Mouse (Mus musculus) testis, adult 2 months (tissue): Measurements from ENCODE around the gene C3ar1.
A peak's percentile ranks its signal among the peaks of the same experiment; 100 is the strongest.

Source experiments
- CTCF ChIP-seq: fragments of 200-500 bp; IDR thresholded peaks from 2 replicates; pipeline ENCODE4 v1.5.1; 2012; ENCODE audit warnings: low read depth, mild to moderate bottlenecking, inconsistent platforms, low read length, moderate library complexity; ENCODE audit not compliant: control insufficient read depth, insufficient read depth, insufficient replicate concordance
- POLR2A ChIP-seq: fragments of 200-500 bp; IDR thresholded peaks from 2 replicates; pipeline ENCODE4 v1.6.1; 2012; ENCODE audit warnings: low read depth, mild to moderate bottlenecking, inconsistent platforms, low read length, moderate library complexity; ENCODE audit not compliant: control insufficient read depth

DNA sequence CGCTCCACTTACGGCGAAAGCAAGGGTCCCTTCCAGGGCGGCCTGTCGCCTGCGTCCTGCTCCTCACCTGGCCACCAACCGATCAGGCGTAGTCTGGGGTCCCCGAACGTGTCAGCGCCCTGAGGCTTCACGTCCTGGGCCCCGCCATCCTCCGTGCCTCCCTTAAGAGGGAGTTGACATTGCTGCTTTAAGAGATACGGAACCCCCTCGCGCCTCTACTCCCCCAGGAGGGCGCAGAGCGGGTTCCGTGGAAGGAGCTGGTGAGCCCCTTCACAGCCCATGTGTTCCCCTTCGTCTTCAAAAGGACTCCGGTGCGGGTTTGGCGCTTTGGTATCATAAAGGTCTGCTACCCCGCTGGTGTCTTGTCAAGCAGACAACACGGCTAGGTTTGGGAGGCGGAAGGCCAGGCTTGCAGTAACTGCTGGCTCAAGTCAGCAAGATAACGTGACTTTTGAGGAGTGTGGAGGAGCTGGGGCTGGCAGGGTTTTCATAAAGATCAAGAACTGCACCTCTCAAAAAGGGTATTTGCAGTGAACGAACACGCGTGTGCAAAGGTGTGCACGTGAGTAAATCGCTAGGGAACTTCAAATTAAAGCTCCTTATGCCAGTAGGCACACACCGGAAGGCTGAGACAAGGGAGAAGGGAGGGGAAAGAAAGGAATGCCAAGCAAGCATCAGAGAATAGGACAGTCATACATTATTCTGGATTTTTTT, 54.0 kb downstream of the C3ar1 start:
- TF ChIP-seq POLR2A: 0 out of 2 replicates have a peak, but pooled peaks have one; percentile 4
- TF ChIP-seq CTCF: no peak
